Mouse (Mus musculus): ENCODE measurements at regions not wholly inside any gene's neighbourhood (a gene's known extent, or its start where the extent isn't known, plus 50 kb on each side); places are given as distances from the start of the nearest gene placed in this dataset.

DNA sequence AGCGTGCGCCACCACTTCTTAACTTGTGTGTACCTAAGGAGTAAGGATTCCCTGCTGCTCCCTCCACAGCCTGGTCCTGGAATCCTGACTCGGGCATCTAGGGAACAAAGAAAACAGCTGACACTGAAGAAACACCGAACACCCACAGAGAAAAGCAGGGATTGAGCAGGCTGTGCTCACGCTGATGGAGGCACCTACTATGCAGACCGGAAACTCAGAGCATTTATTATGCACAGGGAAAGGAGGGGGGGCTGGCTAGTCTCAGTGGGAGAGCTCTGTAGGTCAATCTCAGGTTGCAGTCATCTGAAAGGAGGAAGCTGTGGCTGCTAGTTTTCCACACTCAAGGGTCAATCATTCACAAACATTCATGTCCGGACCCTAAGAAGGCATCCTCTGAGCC is 300.7 kb upstream of the G2e3 start:
- TF ChIP-seq CTCF (IDR thresholded peaks at IDR 0.05; ENCODE audit: low read depth) (no peak), EP300 (IDR thresholded peaks at IDR 0.05; ENCODE audit: low read depth) (no peak)

All from liver, embryonic 14.5 days (tissue).